Mouse (Mus musculus): Measurements from ENCODE around the gene Fyb2.

DNA sequence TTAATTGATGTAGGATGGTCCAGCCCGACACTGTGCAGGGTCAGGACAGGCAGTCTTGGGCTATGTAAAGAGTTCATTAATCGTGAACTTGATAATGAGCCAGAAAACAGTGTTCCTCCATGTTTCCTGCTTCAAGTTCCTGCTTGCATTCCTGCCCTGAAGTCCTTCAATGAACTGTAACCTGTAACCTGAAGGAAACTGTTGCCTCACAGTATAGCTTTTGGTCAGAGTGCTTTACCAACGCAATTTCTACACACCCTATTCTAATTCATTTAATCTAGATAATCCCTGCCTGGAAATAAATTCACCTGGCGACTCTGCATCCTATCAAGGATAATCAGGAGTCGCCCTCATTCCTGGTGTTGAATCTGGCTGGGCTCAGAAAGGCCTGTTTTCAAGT lies 12.1 kb downstream of the Fyb2 start:
- TF ChIP-seq POLR2A (IDR thresholded peaks at IDR 0.05; ENCODE audit: control insufficient read depth, low read depth, low read length) (no peak), CTCF (IDR thresholded peaks at IDR 0.05; ENCODE audit: control insufficient read depth, insufficient read depth, insufficient replicate concordance, low read depth, low read length) (no peak)

Data from testis, adult 2 months (tissue).